Mouse (Mus musculus) brain, embryonic 14.5 days (tissue): ENCODE measurements around the gene Mbnl2.

Experiments used
- CTCF ChIP-seq: fragments of 200-500 bp; IDR thresholded peaks from 2 replicates; pipeline ENCODE4 v1.5.1; 2012; ENCODE audit warnings: inconsistent platforms, mild to moderate bottlenecking, moderate library complexity, borderline replicate concordance; ENCODE audit not compliant: insufficient read depth, insufficient read length; ENCODE audit errors: extremely low read depth
- POLR2A ChIP-seq: fragments of 200-500 bp; IDR thresholded peaks from 2 replicates; pipeline ENCODE4 v1.6.1; 2012; ENCODE audit warnings: mild to moderate bottlenecking, inconsistent platforms, borderline replicate concordance; ENCODE audit not compliant: poor library complexity, insufficient read depth, insufficient read length, severe bottlenecking; ENCODE audit errors: extremely low read depth

DNA sequence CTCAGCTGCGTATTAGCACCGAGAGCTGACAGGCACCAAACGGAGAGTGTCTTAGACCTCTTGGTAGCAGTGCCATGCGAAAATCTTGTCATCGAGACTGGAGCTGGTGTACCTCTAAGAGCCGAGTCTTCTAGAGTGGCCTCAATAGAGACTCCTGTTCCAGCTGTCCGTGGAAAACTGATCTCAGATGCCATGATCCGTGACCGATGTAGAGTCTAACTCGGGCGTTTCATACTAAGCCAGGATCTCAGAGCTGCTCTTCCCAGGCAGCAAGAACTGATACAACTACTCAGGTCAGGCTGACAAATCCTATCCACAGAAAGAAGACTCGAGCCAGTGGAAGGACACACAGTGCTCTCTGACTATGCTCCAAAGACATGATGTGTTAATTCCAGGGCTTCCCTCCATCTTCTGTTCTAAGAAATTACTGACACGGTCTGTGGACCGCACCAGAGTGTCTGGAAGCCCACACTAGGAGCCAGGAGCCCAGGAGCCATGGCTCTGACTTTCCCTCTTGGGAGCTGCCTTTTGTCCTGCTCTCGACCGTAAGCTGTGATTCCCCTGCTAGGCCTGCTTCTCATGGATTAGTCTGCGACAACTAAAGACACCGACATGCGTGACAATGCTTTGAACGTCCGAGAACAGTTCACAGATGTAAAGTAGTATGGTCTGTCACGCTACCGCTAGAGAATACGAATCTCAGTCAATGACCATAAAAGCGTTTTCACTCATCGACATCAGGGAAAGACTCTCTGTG lies 106.1 kb downstream of the Mbnl2 start:
- TF ChIP-seq CTCF = no peak
- TF ChIP-seq POLR2A = no peak
